Mouse (Mus musculus): ENCODE data around the gene Ap3s2. TPM values are rescaled to one million over a fixed set of nuclear protein-coding genes. Genes with fewer than 3 reads are reported as not detected.

Ap3s2 gene
- 11.8 and 12.0 TPM in 2 replicates for polyA plus RNA-seq (2015; fragmentation: Nextera tagmentation; extraction: Ambion mirVana)

- Histone ChIP-seq H3K9me3 (ENCODE audit: low read length) (no peaks in the 10 kb centered on the region), H3K4me2 (replicated peaks; ENCODE audit: low read depth, low read length) (peak within 1 kb of the TSS; percentile 68), H3K27ac (ENCODE audit: low read length) (peak within 1 kb of the TSS; percentile 61), H3K4me1 (ENCODE audit: insufficient read depth, low read depth, low read length) (no peaks in the 10 kb centered on the region; the same call in 1 of the 2 replicates), H3K9ac (replicated peaks; ENCODE audit: low read depth) (peak within 1 kb of the TSS; percentile 68), H3K27me3 (replicated peaks; ENCODE audit: insufficient read depth, low read length) (no peaks in the 10 kb centered on the region), H3K36me3 (ENCODE audit: insufficient read depth, low read length) (no peaks in the 10 kb centered on the region), H3K4me3 (ENCODE audit: low read depth, low read length) (peak within 1 kb of the TSS; percentile 68)
- WGBS, result 2% methylated on average over 34 of the region's 34 CpGs
- peak; percentile 98 for ATAC-seq
- peak; percentile 94 for DNase-seq (ENCODE audit: low spot score)
- TF ChIP-seq CTCF (IDR thresholded peaks at IDR 0.05) (no peak), EP300 (IDR thresholded peaks at IDR 0.05) (no peak; the same call in 1 of the 2 replicates)
Observed at GRCm38 (mm10) chr7:79920344-79920983, at the start of gene Ap3s2. Gene Ap3s2 (minus strand): TSS chr7:79920649.

- Histone ChIP-seq H3K4me1 (ENCODE audit: insufficient read depth, low read depth, low read length) (no peaks in the 10 kb centered on the region), H3K4me2 (replicated peaks; ENCODE audit: low read depth, low read length) (no peak overlapping the region), H3K36me3 (ENCODE audit: insufficient read depth, low read length) (no peaks in the 10 kb centered on the region), H3K9me3 (ENCODE audit: low read length) (no peaks in the 10 kb centered on the region), H3K27ac (ENCODE audit: low read length) (no peak overlapping the region), H3K4me3 (ENCODE audit: low read depth, low read length) (no peak overlapping the region), H3K9ac (replicated peaks; ENCODE audit: low read depth) (no peak overlapping the region), H3K27me3 (replicated peaks; ENCODE audit: insufficient read depth, low read length) (no peaks in the 10 kb centered on the region)
- WGBS, result 81% methylated on average over 6 of the region's 6 CpGs
- ATAC-seq (no peak), DNase-seq (ENCODE audit: low spot score) (no peak)
- TF ChIP-seq EP300 (IDR thresholded peaks at IDR 0.05), result no peak
- TF ChIP-seq CTCF (IDR thresholded peaks at IDR 0.05), result no peak
Observed at GRCm38 (mm10) chr7:79968326-79968725, 47.9 kb upstream of the Ap3s2 start.

- WGBS, result 63% methylated on average over 1 of the region's 1 CpGs
Observed at GRCm38 (mm10) chr7:79961600-79961999, 41.2 kb upstream of the Ap3s2 start.

GRCm38 (mm10) chr7:79956131-79956530 lies 35.7 kb upstream of the Ap3s2 start:
- H3K27ac ChIP-seq (ENCODE audit: low read length), result no peak overlapping the region
- H3K9ac ChIP-seq (replicated peaks; ENCODE audit: low read depth), result no peak overlapping the region
- DNase-seq (ENCODE audit: low spot score) (no peak), ATAC-seq (no peak)
- 78% methylated on average over 1 of the region's 1 CpGs for WGBS
- H3K27me3 ChIP-seq (replicated peaks; ENCODE audit: insufficient read depth, low read length), result no peaks in the 10 kb centered on the region
- no peak overlapping the region for H3K4me3 ChIP-seq (ENCODE audit: low read depth, low read length)
- H3K4me2 ChIP-seq (replicated peaks; ENCODE audit: low read depth, low read length), result no peak overlapping the region
- H3K36me3 ChIP-seq (ENCODE audit: insufficient read depth, low read length), result no peaks in the 10 kb centered on the region
- H3K9me3 ChIP-seq (ENCODE audit: low read length), result no peaks in the 10 kb centered on the region
- TF ChIP-seq EP300 (IDR thresholded peaks at IDR 0.05) (no peak), CTCF (IDR thresholded peaks at IDR 0.05) (no peak)
- no peaks in the 10 kb centered on the region for H3K4me1 ChIP-seq (ENCODE audit: insufficient read depth, low read depth, low read length)

More at GRCm38 (mm10) chr7:79961600-79961999, 41.2 kb upstream of the Ap3s2 start:
- DNase-seq (ENCODE audit: low spot score) (no peak), ATAC-seq (no peak)
- no peaks in the 10 kb centered on the region for H3K9me3 ChIP-seq (ENCODE audit: low read length)
- H3K9ac ChIP-seq (replicated peaks; ENCODE audit: low read depth), result no peak overlapping the region
- H3K4me3 ChIP-seq (ENCODE audit: low read depth, low read length), result no peak overlapping the region
- no peaks in the 10 kb centered on the region for H3K36me3 ChIP-seq (ENCODE audit: insufficient read depth, low read length)
- H3K27me3 ChIP-seq (replicated peaks; ENCODE audit: insufficient read depth, low read length), result no peaks in the 10 kb centered on the region
- H3K27ac ChIP-seq (ENCODE audit: low read length), result no peak overlapping the region
- H3K4me1 ChIP-seq (ENCODE audit: insufficient read depth, low read depth, low read length), result no peaks in the 10 kb centered on the region
- no peak overlapping the region for H3K4me2 ChIP-seq (replicated peaks; ENCODE audit: low read depth, low read length)
- TF ChIP-seq EP300 (IDR thresholded peaks at IDR 0.05), result no peak
- peak; percentile 19; the same call in 1 of the 2 replicates for TF ChIP-seq CTCF (IDR thresholded peaks at IDR 0.05)

- ATAC-seq (no peak), DNase-seq (ENCODE audit: low spot score) (no peak)
- Histone ChIP-seq H3K4me2 (replicated peaks; ENCODE audit: low read depth, low read length) (no peak overlapping the region), H3K9ac (replicated peaks; ENCODE audit: low read depth) (no peak overlapping the region), H3K9me3 (ENCODE audit: low read length) (no peaks in the 10 kb centered on the region), H3K27ac (ENCODE audit: low read length) (no peak overlapping the region), H3K4me3 (ENCODE audit: low read depth, low read length) (no peak overlapping the region), H3K27me3 (replicated peaks; ENCODE audit: insufficient read depth, low read length) (no peaks in the 10 kb centered on the region), H3K36me3 (ENCODE audit: insufficient read depth, low read length) (no peaks in the 10 kb centered on the region), H3K4me1 (ENCODE audit: insufficient read depth, low read depth, low read length) (no peaks in the 10 kb centered on the region; the same call in 1 of the 2 replicates)
- 100% methylated on average over 1 of the region's 1 CpGs for WGBS
- no peak for TF ChIP-seq EP300 (IDR thresholded peaks at IDR 0.05)
- TF ChIP-seq CTCF (IDR thresholded peaks at IDR 0.05), result no peak
Observed at GRCm38 (mm10) chr7:79954890-79955289, 34.4 kb upstream of the Ap3s2 start.

- Histone ChIP-seq H3K36me3 (ENCODE audit: insufficient read depth, low read length) (no peaks in the 10 kb centered on the region), H3K9me3 (ENCODE audit: low read length) (no peaks in the 10 kb centered on the region), H3K4me3 (ENCODE audit: low read depth, low read length) (no peak overlapping the region), H3K4me1 (ENCODE audit: insufficient read depth, low read depth, low read length) (no peaks in the 10 kb centered on the region; the same call in 1 of the 2 replicates), H3K4me2 (replicated peaks; ENCODE audit: low read depth, low read length) (no peak overlapping the region), H3K27ac (ENCODE audit: low read length) (no peak overlapping the region), H3K27me3 (replicated peaks; ENCODE audit: insufficient read depth, low read length) (no peaks in the 10 kb centered on the region), H3K9ac (replicated peaks; ENCODE audit: low read depth) (no peak overlapping the region)
- DNase-seq (ENCODE audit: low spot score) (no peak), ATAC-seq (no peak)
- TF ChIP-seq CTCF (IDR thresholded peaks at IDR 0.05) (no peak), EP300 (IDR thresholded peaks at IDR 0.05) (no peak)
- 62% methylated on average over 3 of the region's 3 CpGs for WGBS
Observed at GRCm38 (mm10) chr7:79951038-79951437, 30.6 kb upstream of the Ap3s2 start.

Data from lung, postnatal 0 days (tissue).